Comparison of ENCODE assay signal across 11 mouse cellular contexts in the genomic region with DNA sequence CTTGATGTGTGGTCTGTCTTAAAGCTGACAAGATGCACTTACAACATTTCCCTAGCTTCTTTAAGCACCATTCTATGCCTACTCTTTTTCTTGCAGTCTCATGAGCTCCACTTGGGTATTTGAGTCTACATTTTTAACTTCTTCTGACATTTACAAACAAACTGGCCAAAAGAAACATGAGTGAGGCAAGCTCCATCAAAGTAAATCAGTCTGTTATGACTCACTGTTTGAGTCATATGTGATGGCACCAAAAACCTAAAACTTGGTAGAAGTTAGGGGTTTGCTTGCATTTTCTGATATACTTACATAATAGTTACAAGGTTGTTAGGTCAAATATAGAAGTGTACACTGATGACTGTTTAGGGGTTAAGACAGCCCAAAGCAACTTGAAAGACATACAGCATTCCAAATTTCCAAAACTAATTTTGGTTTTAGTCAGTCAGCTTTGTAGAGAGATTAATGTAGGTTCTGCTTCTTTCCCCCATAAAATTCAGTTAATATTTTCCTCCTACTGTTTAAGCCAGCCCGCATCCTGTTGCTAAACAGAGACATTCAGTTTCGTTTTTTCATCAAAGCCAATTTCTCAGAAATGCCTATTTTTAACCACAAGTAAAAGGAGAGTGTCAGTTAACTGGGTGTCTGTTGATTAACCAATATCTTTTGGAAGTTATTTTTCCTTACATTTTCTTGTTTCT.
DNase-seq lines count a peak whose midpoint lies in the region; ATAC-seq lines count a peak whose summit lies in the region.
"Had no signal": no experiment of that assay in that cellular context is flagged by ENCODE, and none has a peak within 500 bp of the region (broad histone marks: within the 10 kb centered on the region; RNA-seq: fewer than 3 reads in every experiment).

No protein-coding gene starts in this region.

- DNase-seq in frontal cortex, postnatal 25 days (ENCODE audit: low spot score in 2 of 2), result no peak
- peak; percentile 7 to 44 for DNase-seq in spleen, postnatal 36 days (ENCODE audit: low spot score in 2 of 2)
- no peak for DNase-seq in spleen, postnatal 14 days (ENCODE audit: low spot score in 2 of 2)
- DNase-seq in adrenal gland, postnatal 25 days, result no peak
- DNase-seq in left cerebral cortex, postnatal 4 days, result no peak
- DNase-seq: kidney, adult 18-20 months; liver, embryonic 13.5 days; retina, postnatal 1 day had no signal

- intact Hi-C loops in left cerebral cortex, postnatal 4 days (cut with DNase I), result no loop called here

- ATAC-seq in frontal cortex, adult (ENCODE audit: low TSS enrichment), result peak; percentile 59; the same call in 1 of the 2 replicates
- peak; percentile 91 for ATAC-seq in granulocyte monocyte progenitor cell, adult 5-6 weeks (replicated peaks; ENCODE audit: poor library complexity, severe bottlenecking)
- ATAC-seq in neutrophil, adult 5-6 weeks (ENCODE audit: extremely low read depth, insufficient number of reproducible peaks, low FRiP score, poor library complexity, severe bottlenecking), result peak; percentile 56; the same call in 1 of the 2 replicates

Comparison
In these comparisons a context has a peak if more than half of its experiments do, and no peak if none do; other contexts are left out.
1. DNase-seq: peak in spleen, postnatal 36 days (2 of 2); none in frontal cortex, postnatal 25 days (0 of 2), spleen, postnatal 14 days (0 of 2), adrenal gland, postnatal 25 days (single experiment) and left cerebral cortex, postnatal 4 days (single experiment).
2. Peak in every context shown above with its lines, with median percentiles within 50 percentile points of each other: ATAC-seq.